In genomic region chr10:119100511-119100910, GRCm38 (mm10) we compare ENCODE assay signal across 10 mouse cellular contexts.
DNase-seq lines count a peak whose midpoint lies in the region; ATAC-seq and TF ChIP-seq lines count a peak whose summit lies in the region.
"Had no signal": no experiment of that assay in that cellular context is flagged by ENCODE, and none has a peak within 500 bp of the region (broad histone marks: within the 10 kb centered on the region; RNA-seq: fewer than 3 reads in every experiment).

No protein-coding gene starts in this region.

- ATAC-seq in granulocyte monocyte progenitor cell, adult 5-6 weeks (replicated peaks; ENCODE audit: poor library complexity, severe bottlenecking), result peak; percentile 37; the same call in 1 of the 2 replicates
- ATAC-seq in midbrain, embryonic 13.5 days, result peak; percentile 62; the same call in 1 of the 2 replicates

- H3K27me3 ChIP-seq in midbrain, embryonic 13.5 days, result no peaks in the 10 kb centered on the region
- H3K27me3 ChIP-seq: liver, embryonic 15.5 days had no signal

- no peaks in the 10 kb centered on the region for H3K36me3 ChIP-seq in midbrain, embryonic 13.5 days
- H3K36me3 ChIP-seq: liver, embryonic 15.5 days had no signal

- H3K27ac ChIP-seq in layer of hippocampus, adult 2 months, result no peak overlapping the region
- H3K27ac ChIP-seq in midbrain, embryonic 13.5 days, result no peak overlapping the region
- H3K27ac ChIP-seq: liver, embryonic 15.5 days had no signal

- H3K9ac ChIP-seq in midbrain, embryonic 13.5 days (replicated peaks), result no peak overlapping the region
- H3K9ac ChIP-seq: liver, embryonic 15.5 days had no signal

- H3K4me3 ChIP-seq in layer of hippocampus, adult 2 months, result no peak overlapping the region
- no peak overlapping the region for H3K4me3 ChIP-seq in midbrain, embryonic 13.5 days (replicated peaks)
- H3K4me3 ChIP-seq: liver, embryonic 15.5 days had no signal

- H3K4me2 ChIP-seq in midbrain, embryonic 13.5 days (replicated peaks), result no peak overlapping the region
- H3K4me2 ChIP-seq: liver, embryonic 15.5 days had no signal

- 23% methylated on average over 7 of the region's 7 CpGs for WGBS in midbrain, embryonic 13.5 days

- H3K4me1 ChIP-seq in midbrain, embryonic 13.5 days (replicated peaks), result peaks cover 7% of the 10 kb centered on the region; the same call in 1 of the 2 replicates
- H3K4me1 ChIP-seq: liver, embryonic 15.5 days had no signal

- peak; percentile 5 to 13 for DNase-seq in adrenal gland, postnatal 36 days
- no peak for DNase-seq in adrenal gland, adult 18-20 months (ENCODE audit: low spot score in 2 of 2)
- DNase-seq in layer of hippocampus, adult 2 months (ENCODE audit: low spot score in 2 of 2), result no peak
- DNase-seq in layer of hippocampus, adult 9-10 months (ENCODE audit: low spot score), result no peak
- DNase-seq in layer of hippocampus, adult 18-20 months (ENCODE audit: low spot score in 2 of 2), result no peak
- DNase-seq in spleen, postnatal 10 days (ENCODE audit: low spot score in 2 of 2), result no peak
- DNase-seq: thymus, postnatal 36 days had no signal

- 0 out of 2 replicates have a peak, but pooled peaks cover 3% of the 10 kb centered on the region for H3K9me3 ChIP-seq in midbrain, embryonic 13.5 days
- H3K9me3 ChIP-seq: liver, embryonic 15.5 days had no signal

- peak; percentile 53 for TF ChIP-seq CTCF in layer of hippocampus, adult 2 months (conservative IDR thresholded peaks at IDR 0.05)

Comparison
In these comparisons a context has a peak if more than half of its experiments do, and no peak if none do; other contexts are left out.
1. DNase-seq: peak in adrenal gland, postnatal 36 days (2 of 2); none in adrenal gland, adult 18-20 months (0 of 2), layer of hippocampus, adult 2 months (0 of 2), layer of hippocampus, adult 9-10 months (single experiment), layer of hippocampus, adult 18-20 months (0 of 2) and spleen, postnatal 10 days (0 of 2).